Mouse (Mus musculus): ENCODE measurements around the gene Prr7.

Prr7 gene

DNA sequence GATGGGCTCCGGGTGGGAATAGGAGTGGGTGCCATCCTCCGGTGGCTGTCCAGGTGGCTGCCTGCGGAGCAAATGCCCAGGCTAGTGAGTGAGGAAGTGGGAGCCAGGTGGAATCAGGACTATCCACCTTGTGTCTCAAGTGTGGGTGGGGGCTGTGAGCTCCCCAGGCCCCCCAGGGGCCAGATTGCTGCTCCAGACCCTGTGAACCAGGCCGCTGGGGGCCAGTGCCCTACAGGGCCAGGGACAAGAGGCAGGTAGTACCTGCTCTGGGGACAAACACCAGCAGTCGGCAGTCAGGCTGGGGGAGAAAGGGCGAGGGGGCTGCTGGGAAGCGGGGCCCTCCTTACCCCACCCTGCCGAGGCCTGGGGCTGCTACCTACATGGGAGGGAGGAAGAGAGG lies 12.2 kb downstream of the Prr7 start:
- DNase-seq (ENCODE audit: low read depth in 1 of 2, low spot score in 2 of 2) = no peak

DNA sequence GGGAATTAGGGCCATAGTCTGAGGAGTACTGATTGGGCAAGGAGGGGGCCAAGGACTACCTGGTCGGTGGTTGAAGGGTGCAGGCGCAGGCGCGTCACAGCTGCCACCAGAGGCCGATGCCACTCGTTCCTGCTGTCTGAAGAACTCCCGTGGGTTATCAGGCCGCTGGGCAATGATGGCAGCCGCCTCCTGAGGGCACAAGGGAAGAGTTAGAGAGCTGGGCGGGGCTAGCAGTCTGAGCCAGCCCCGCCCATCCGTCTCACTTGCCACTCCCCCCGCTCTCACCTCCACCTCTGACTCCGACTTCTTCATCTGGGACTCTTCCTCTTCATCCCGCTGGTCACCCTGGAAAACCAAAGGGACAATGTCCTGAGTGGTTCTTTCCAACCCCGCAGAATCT lies 13.4 kb downstream of the Prr7 start:
- no peak for DNase-seq (ENCODE audit: low read depth in 1 of 2, low spot score in 2 of 2)

DNA sequence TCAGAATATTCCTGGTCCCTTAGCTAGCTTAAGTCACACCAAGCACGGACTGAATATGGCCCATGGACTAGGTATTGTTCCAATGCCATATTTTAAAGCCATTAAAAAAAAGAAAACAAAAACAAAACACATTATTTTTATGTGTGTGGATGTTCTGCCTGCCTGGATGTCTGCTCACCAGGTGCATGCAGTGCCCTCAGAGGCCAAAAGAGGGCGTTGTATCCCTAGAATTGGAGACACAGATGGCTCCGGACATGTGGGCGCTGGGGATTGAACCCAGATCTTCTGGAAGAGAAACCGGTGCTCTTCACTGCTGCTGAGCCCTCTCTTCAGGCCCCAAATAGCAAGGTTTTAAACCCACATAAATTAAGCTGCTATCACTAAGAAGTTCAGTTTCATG lies 14.0 kb downstream of the Prr7 start:
- no peak for DNase-seq (ENCODE audit: low read depth in 1 of 2, low spot score in 2 of 2)

GRCm38 (mm10) chr13:55479008-55479407 lies 14.9 kb downstream of the Prr7 start:
- DNase-seq (ENCODE audit: low read depth in 1 of 2, low spot score in 2 of 2) = peak; percentile 47 to 51

GRCm38 (mm10) chr13:55479929-55480328 lies 15.9 kb downstream of the Prr7 start:
- DNase-seq (ENCODE audit: low read depth in 1 of 2, low spot score in 2 of 2) = no peak

DNA sequence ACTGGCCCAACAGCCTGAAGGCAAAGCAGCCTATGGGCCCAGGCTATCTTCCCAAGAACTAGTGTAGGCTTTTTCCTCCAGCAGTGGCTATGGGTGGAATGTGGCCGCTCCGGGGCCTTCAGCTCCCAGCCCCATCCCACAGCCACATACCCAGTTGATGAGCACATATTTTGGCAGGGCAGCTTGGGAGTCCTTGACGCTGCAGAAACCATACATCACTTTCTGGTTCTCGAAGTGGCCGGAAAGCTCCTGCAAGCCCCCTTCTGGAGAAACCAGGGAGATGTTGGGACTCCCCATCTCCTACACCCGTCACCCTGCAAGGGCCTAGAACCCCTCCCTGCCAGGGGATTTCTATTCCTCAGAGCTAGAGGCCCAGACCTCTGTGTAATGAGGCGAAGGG lies 18.5 kb downstream of the Prr7 start:
- no peak for DNase-seq (ENCODE audit: low read depth in 1 of 2, low spot score in 2 of 2)

GRCm38 (mm10) chr13:55483071-55483470 lies 19.0 kb downstream of the Prr7 start:
- DNase-seq (ENCODE audit: low read depth in 1 of 2, low spot score in 2 of 2) = no peak

GRCm38 (mm10) chr13:55483593-55483992 lies 19.5 kb downstream of the Prr7 start:
- no peak for DNase-seq (ENCODE audit: low read depth in 1 of 2, low spot score in 2 of 2)

- no peak for DNase-seq (ENCODE audit: low read depth in 1 of 2, low spot score in 2 of 2)
These were observed 20.5 kb downstream of the Prr7 start for GRCm38 (mm10) chr13:55484520-55485088.

GRCm38 (mm10) chr13:55486029-55486794 lies 22.1 kb downstream of the Prr7 start:
- DNase-seq (ENCODE audit: low read depth in 1 of 2, low spot score in 2 of 2) = no peak

GRCm38 (mm10) chr13:55486916-55487577 lies 23.0 kb downstream of the Prr7 start:
- no peak for DNase-seq (ENCODE audit: low read depth in 1 of 2, low spot score in 2 of 2)

GRCm38 (mm10) chr13:55487578-55488498 lies 23.8 kb downstream of the Prr7 start, which contains the start of gene Dbn1:
TSS of gene Dbn1 (minus strand) at chr13:55488111.
- DNase-seq (ENCODE audit: low read depth in 1 of 2, low spot score in 2 of 2) = no peak

DNA sequence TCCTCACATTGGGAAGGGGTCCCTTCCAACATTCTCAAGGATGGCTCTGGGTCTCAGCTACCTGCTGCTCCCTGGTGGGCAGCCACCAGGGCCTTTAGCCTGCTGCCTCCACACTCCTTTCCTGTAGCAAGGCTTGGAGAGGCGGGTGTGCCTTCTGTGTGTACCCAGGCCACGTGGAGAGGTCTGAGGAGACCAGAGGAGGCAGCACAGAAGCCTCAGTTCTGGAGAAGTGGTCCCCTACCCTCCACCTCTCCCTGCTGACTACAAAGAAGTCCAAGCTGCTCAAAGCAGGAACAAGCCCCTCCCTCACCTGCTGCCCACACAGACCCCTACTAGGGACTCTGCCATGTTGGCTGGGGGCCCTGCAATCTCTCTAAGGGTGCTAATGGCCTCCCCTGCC lies 30.2 kb downstream of the Prr7 start:
- DNase-seq (ENCODE audit: low read depth in 1 of 2, low spot score in 2 of 2) = no peak

- no peak for DNase-seq (ENCODE audit: low read depth in 1 of 2, low spot score in 2 of 2)
These were observed 31.0 kb downstream of the Prr7 start for GRCm38 (mm10) chr13:55494883-55495621.

DNA sequence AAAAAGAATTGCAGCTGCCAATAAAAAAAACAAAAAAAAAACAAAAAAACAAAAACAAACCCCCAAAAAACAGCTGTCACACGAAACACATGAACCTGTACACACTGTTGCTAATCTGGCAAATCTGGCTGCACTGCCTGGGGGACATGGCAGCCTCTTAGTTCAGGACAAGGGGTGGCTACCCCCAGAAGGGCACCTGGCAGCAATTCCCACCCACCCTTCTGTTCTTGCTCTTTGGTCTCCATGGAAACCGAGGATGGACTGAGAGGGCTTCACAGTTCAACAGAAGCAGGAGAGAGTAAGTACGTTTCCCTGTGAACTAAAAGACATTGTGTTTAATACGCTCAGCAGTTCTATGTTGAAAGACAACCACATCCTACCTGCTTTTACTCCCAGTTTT lies 31.6 kb downstream of the Prr7 start:
- no peak for DNase-seq (ENCODE audit: low read depth in 1 of 2, low spot score in 2 of 2)

- DNase-seq (ENCODE audit: low read depth in 1 of 2, low spot score in 2 of 2) = no peak
These were observed 32.6 kb downstream of the Prr7 start for GRCm38 (mm10) chr13:55496661-55497060.

DNA sequence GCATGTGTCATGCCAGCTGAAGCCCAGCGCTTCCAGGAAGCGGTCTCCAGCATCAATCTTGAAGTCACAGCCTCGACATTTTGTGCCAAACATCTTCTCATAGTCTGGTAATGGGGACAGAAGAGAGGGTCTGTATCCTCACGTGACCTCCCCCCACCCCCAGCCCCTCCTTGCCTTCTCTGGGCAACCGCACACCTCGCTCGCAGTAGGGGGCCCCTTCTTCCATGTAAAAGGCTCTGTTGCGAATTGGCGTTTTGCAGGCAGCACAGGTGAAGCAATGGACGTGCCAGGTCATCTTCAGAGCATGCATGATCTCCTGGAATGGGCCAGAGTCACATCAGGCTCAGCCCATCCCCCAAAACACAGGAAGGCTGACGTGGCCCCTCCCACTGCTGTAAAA lies 34.8 kb downstream of the Prr7 start:
- DNase-seq (ENCODE audit: low read depth in 1 of 2, low spot score in 2 of 2) = no peak

DNA sequence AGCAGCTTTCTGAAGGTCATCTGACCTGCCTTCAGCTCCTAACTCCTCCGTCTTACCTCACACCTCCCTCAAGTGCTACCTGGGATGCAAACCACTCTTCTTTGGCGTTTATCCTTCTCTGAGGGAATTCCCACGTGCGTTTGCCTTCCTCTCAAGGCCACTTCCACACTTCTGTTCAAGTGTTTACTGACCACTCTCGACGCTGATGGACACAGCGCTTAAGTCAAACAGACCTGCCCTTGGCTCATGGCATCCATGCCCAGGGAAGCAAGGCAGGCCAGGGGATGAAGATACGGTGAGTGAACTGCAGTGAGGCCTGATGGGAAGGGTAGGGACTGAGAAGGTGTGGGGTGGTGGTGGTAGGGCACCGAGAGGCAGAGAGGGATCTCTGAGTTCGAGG lies 36.5 kb downstream of the Prr7 start:
- DNase-seq (ENCODE audit: low read depth in 1 of 2, low spot score in 2 of 2) = no peak

DNA sequence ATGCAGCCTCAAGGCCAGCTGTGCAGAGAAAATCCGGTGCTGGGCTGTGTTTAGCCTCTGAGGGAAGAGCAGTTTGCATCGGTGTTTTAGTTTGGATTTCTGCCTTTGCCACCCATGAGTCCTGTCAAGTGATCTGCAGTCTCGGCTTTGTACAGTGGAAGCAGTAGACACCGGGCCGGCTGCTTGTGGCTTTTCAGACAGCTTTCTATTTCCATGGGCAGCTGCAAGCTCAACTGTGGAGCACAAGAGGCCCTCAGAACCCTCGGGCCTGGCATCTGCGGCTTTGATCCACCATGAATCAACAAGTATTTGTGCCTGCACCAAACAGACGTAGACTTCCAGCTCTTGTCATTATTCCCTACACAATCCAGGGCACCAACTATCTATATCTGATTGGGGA lies 38.3 kb downstream of the Prr7 start:
- DNase-seq (ENCODE audit: low read depth in 1 of 2, low spot score in 2 of 2) = no peak

DNA sequence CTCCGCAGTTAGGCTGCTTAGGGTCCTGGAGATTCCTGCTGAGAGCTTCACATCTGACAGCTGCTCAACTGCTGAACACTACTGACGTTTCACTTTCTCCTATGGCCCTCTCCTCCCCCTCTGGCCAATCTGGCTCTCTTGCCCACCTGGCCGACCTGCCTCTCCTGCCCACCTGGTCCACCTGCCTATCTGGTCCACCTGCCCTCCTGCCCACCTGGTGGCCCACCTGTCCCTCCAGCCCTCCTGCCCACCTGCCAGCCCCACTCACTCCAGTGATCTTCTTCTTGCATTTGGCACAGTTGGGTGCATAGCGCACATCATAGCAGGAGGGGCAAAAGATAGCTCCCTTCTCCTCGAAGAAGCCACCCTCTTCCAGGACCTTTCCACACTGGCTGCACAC lies 40.3 kb downstream of the Prr7 start:
- DNase-seq (ENCODE audit: low read depth in 1 of 2, low spot score in 2 of 2) = no peak

DNA sequence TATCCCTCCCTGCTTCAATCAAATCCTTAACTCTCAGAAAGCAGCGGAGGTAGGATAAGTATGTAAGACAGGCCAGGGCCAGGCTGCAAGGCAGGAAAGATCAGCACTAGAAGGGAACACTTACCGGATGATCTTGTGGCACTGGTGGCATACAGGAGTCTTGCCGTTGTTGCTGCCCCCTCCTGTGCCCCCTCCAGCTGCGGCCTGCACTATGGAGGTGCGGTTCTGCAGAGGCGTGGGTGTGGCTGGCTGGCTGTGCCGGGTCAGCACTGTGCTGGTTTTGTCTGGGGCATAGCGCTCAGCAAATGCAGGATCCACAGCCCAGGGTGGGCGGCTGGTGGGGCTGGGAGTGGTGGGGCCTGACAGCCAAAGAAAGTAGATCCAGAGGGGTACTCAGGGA lies 41.7 kb downstream of the Prr7 start:
- no peak for DNase-seq (ENCODE audit: low read depth in 1 of 2, low spot score in 2 of 2)
